Comparison of ENCODE assay signal across 8 mouse cellular contexts in the genomic region with DNA sequence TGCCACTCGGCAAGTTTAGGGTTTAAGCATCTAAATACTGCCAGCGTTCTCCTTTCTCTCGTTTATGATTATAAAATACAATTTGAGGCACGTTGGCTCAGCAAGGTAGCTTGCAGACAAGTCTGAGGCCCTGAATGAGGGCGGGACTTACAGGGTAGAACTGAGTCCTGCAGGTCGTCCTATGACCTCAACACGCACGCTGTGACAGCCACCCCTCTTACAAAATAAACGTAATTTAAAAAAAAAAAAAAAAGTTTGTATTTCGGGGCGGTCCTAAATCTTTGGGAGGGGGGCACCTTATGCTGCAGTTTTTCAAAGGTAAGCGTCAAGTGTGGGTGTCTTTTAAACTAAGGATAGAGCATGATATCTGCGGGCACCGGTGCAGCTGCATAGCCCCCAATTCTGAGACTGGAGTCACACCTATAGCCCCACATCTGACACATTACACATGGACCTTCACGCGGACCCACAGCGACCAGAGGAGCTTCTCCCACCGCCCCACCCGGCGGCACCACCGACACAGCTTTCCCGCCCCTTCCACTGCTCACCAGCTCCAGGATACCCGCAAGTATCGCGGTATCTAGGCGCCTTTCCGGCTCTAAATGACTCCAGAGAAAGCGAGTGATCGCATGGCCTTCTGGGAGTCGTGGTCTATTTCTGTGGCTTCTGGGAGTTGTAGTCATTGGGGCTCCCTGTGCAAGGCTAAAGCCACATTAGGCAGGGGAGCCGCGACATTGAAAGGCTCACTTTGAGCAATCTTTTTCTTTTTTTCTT. TPM values are rescaled to one million over a fixed set of nuclear protein-coding genes. Genes with fewer than 3 reads are reported as not detected.
DNase-seq lines count a peak whose midpoint lies in the region; ATAC-seq lines count a peak whose summit lies in the region.

A gene (minus strand): TSS at position 603 of the 774 bp plus-strand sequence.

- peaks cover 3% of the 10 kb centered on the region; the same call in 1 of the 2 replicates for H3K4me1 ChIP-seq in brown adipose tissue, adult 24 weeks (ENCODE audit: control insufficient read depth, insufficient read depth, insufficient read length, low read length)
- peaks cover 27% of the 10 kb centered on the region for H3K4me1 ChIP-seq in heart, embryonic 13.5 days
- H3K4me1 ChIP-seq in liver, embryonic 12.5 days = peaks cover 35% of the 10 kb centered on the region
- H3K4me1 ChIP-seq in stomach, embryonic 15.5 days = no peaks in the 10 kb centered on the region

- H3K9ac ChIP-seq in heart, embryonic 13.5 days = peak within 1 kb of the TSS; percentile 83
- H3K9ac ChIP-seq in liver, embryonic 12.5 days = peak within 1 kb of the TSS; percentile 79
- peak within 1 kb of the TSS; percentile 35; the same call in 1 of the 2 replicates for H3K9ac ChIP-seq in stomach, embryonic 15.5 days

- peak; percentile 96 for DNase-seq in CD4-positive, CD25-positive, alpha-beta regulatory T cell, adult 2 months (ENCODE audit: low read depth, low spot score)
- peak; percentile 78 for DNase-seq in fat pad, adult 2 months (ENCODE audit: extremely low read depth, low read depth, low spot score)
- peak; percentile 94 for DNase-seq in kidney, postnatal 10 days
- DNase-seq in natural killer cell, adult 2 months (ENCODE audit: low spot score in 2 of 2) = peak; percentile 87 to 90

- no peaks in the 10 kb centered on the region for H3K9me3 ChIP-seq in heart, embryonic 13.5 days
- H3K9me3 ChIP-seq in liver, embryonic 12.5 days (replicated peaks) = no peaks in the 10 kb centered on the region
- H3K9me3 ChIP-seq in stomach, embryonic 15.5 days = no peaks in the 10 kb centered on the region

- 4% methylated on average over 32 of the region's 32 CpGs for WGBS in heart, embryonic 13.5 days
- 2% methylated on average over 32 of the region's 32 CpGs for WGBS in liver, embryonic 12.5 days (ENCODE audit: insufficient replicate concordance)
- 2% methylated on average over 32 of the region's 32 CpGs for WGBS in stomach, embryonic 15.5 days

- peak within 1 kb of the TSS; percentile 88 for H3K27ac ChIP-seq in brown adipose tissue, adult 24 weeks (replicated peaks; ENCODE audit: low read depth, low read length)
- H3K27ac ChIP-seq in heart, embryonic 13.5 days (replicated peaks) = peak within 1 kb of the TSS; percentile 67
- peak within 1 kb of the TSS; percentile 86 for H3K27ac ChIP-seq in liver, embryonic 12.5 days
- H3K27ac ChIP-seq in stomach, embryonic 15.5 days = peak within 1 kb of the TSS; percentile 88

- H3K27me3 ChIP-seq in heart, embryonic 13.5 days (replicated peaks) = no peaks in the 10 kb centered on the region
- H3K27me3 ChIP-seq in liver, embryonic 12.5 days (replicated peaks) = no peaks in the 10 kb centered on the region
- no peaks in the 10 kb centered on the region for H3K27me3 ChIP-seq in stomach, embryonic 15.5 days (replicated peaks)

- H3K4me3 ChIP-seq in brown adipose tissue, adult 24 weeks (ENCODE audit: insufficient read depth, low read depth, low read length) = peak within 1 kb of the TSS; percentile 94
- peak within 1 kb of the TSS; percentile 57 for H3K4me3 ChIP-seq in heart, embryonic 13.5 days
- peak within 1 kb of the TSS; percentile 67 for H3K4me3 ChIP-seq in liver, embryonic 12.5 days
- H3K4me3 ChIP-seq in stomach, embryonic 15.5 days (replicated peaks) = peak within 1 kb of the TSS; percentile 59

- peaks cover 12% of the 10 kb centered on the region for H3K36me3 ChIP-seq in heart, embryonic 13.5 days
- H3K36me3 ChIP-seq in liver, embryonic 12.5 days = peaks cover 6% of the 10 kb centered on the region; the same call in 1 of the 2 replicates
- 0 out of 2 replicates have a peak, but pooled peaks cover 1% of the 10 kb centered on the region for H3K36me3 ChIP-seq in stomach, embryonic 15.5 days

- ATAC-seq in heart, embryonic 13.5 days (ENCODE audit: extremely low read depth, insufficient number of reproducible peaks, low FRiP score, low TSS enrichment) = peak; percentile 84
- ATAC-seq in liver, embryonic 12.5 days = peak; percentile 96
- peak; percentile 95 for ATAC-seq in stomach, embryonic 15.5 days (ENCODE audit: insufficient read depth, low FRiP score, low read depth)

- H3K4me2 ChIP-seq in heart, embryonic 13.5 days = peak within 1 kb of the TSS; percentile 68
- peak within 1 kb of the TSS; percentile 80 for H3K4me2 ChIP-seq in liver, embryonic 12.5 days
- H3K4me2 ChIP-seq in stomach, embryonic 15.5 days = peak within 1 kb of the TSS; percentile 64

RNA-seq across cellular contexts. Expression of the gene that starts here (rescaled TPM):
- polyA plus RNA-seq in brown adipose tissue, adult 24 weeks (2012; ENCODE audit: insufficient read depth, insufficient read length, missing spikeins) = 16.5 and 22.5 TPM in 2 replicates
- 15.0 and 18.7 TPM in 2 replicates for polyA plus RNA-seq in heart, embryonic 13.5 days (2015; fragmentation: Nextera tagmentation; extraction: Ambion mirVana)
- 13.8 and 15.6 TPM in 2 replicates for polyA plus RNA-seq in liver, embryonic 12.5 days (2016; fragmentation: Nextera tagmentation; extraction: Ambion mirVana)
- polyA plus RNA-seq in stomach, embryonic 15.5 days (2015; fragmentation: Nextera tagmentation; extraction: Ambion mirVana) = 23.6 and 31.6 TPM in 2 replicates

Comparison
In these comparisons a context has a peak if more than half of its experiments do, and no peak if none do; other contexts are left out.
1. Peak in every context shown above with its lines: DNase-seq, ATAC-seq, H3K4me3 ChIP-seq and H3K27ac ChIP-seq.